Mouse (Mus musculus): Measurements from ENCODE around the gene Ugt1a8.
"Not testable (repeated sequence)": the region's sequence is repeated elsewhere in the genome, so short reads cannot be mapped to it uniquely, and the experiment has no call there.

DNA sequence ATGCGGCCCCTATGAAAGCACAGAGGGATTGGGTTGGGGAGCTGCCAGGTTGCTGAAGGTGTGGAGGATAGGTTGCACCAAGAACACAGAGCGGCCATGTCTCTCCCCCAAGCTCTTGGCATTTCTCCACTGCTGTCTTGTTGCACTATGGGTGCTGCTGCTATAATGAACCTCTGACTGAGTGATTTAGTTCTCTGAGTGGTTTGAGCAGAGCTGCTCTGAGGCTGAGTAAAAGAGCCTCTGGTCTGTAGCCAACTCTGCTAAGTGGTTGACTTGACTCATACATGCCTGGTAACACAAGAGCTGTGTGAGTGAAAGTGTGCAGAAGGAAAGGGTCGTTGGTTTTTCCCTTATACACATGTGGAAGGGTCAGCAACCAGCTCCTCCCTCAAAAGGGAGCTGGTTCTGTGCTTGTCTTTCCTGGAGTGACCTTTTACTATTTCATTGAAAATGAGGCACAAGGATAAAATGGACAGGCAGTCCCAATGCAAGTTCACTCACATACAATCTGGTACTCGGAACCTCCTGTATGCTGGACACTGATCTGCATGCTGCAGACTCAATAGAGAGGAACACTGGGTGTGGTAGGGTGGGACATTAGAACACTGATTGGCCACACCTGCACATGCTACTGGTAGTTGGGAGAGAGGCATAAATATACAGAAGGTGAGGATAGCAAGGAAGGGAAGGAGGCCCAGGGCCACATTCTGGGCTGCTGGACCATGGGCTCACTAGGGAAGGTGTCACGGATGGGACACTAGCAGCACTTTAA lies 16.3 kb downstream of the Ugt1a8 start:
- TF ChIP-seq GATA1, TAL1 (IDR thresholded peaks at IDR 0.05; ENCODE audit: low read length): not testable (repeated sequence)
